Mouse (Mus musculus) limb, embryonic 10.5 days (tissue): Measurements from ENCODE around the gene Ermap. TPM values are rescaled to one million over a fixed set of nuclear protein-coding genes. Genes with fewer than 3 reads are reported as not detected.

ENCODE experiments used
- DNase-seq: peaks from one replicate; pipeline ENCODE4 v3.0.0-alpha.2; 2017; ENCODE audit warnings: low spot score
- H3K27ac ChIP-seq: fragments of 300-500 bp; sonication (generic); 2 replicates; pipeline ENCODE4 v1.5.1; 2016; ENCODE audit warnings: mild to moderate bottlenecking
- H3K27me3 ChIP-seq: fragments of 300-500 bp; sonication (generic); 2 replicates; pipeline ENCODE4 v1.6.1; 2016; ENCODE audit warnings: low read depth, mild to moderate bottlenecking; ENCODE audit not compliant: poor library complexity, severe bottlenecking
- H3K36me3 ChIP-seq: fragments of 300-500 bp; sonication (generic); 2 replicates; pipeline ENCODE4 v1.6.1; 2016; ENCODE audit warnings: mild to moderate bottlenecking, moderate library complexity
- H3K4me1 ChIP-seq: fragments of 300-500 bp; sonication (generic); 2 replicates; pipeline ENCODE4 v1.6.1; 2016
- H3K4me3 ChIP-seq: fragments of 300-500 bp; sonication (generic); 2 replicates; pipeline ENCODE4 v1.5.1; 2016; ENCODE audit warnings: mild to moderate bottlenecking, moderate library complexity
- H3K9me3 ChIP-seq: fragments of 300-500 bp; sonication (generic); replicated peaks from 2 replicates; pipeline ENCODE4 v1.6.1; 2016; ENCODE audit warnings: mild to moderate bottlenecking
- WGBS: fragments of 180-500 bp; shearing (Covaris S2); methylation state at CpG from one replicate; pipeline ENCODE4 v1.1.7; 2016; 5-methylcytosine and 5-hydroxymethylcytosine counted together
- polyA plus RNA-seq: library from polyadenylated mRNA; unstranded; fragments of >200 nt; fragmentation: Nextera tagmentation; extraction: Ambion mirVana; gene quantifications from 2 replicates; pipeline ENCODE4 v1.2.1, GENCODE M21; 2016

The Ermap gene
- polyA plus RNA-seq = 6.8 and 7.7 TPM in 2 replicates

DNA sequence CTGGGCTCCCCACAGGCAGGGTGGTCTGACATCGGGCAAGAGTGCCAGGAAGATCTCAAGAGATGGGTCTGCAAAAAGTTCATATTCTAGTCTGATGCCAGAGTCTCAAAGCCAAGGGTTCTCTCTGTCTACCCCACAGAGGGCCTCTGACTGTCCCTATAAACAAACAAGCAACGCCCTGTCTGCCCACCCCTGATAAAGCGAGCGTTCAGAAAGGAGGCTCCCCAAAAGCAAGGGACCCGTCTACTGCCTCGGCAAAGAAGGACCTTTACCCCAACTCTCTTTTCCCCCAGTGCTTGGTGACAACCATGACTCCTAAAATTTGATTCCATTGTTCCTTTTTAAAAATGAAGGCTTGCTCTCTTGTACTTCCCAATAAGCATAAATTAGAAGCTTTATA lies at the start of gene Ermap:
TSS of gene Ermap (minus strand) at position 148 of the 400 bp plus-strand sequence.
- no peak within 1 kb of the TSS for H3K27ac ChIP-seq

DNA sequence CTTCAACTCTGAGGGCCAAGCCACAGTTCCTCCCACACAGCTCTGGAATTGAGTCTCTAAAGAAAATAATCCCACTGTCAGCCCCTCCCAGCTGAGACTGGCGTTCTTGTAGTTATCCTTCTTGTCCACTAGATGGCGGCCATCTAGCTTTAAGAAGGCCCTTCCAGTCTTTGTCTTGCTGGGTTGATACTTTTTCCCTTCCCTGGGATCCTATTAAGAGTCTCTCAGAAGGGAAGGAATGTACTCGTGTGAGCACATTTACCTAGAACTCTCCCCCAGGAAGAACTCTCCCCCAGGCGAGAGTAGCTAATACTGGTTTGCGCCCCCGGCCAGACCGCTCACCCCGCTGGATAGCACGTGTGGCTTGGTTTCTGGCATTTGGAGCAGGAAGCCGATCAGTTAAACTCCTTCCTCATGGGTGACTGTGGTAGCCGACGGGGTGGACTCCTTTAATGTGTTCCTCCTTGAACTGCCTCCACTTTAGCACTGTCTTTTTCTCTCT lies 49.4 kb upstream of the Ermap start:
- Histone ChIP-seq H3K4me1 (peaks cover 8% of the 10 kb centered on the region; the same call in 1 of the 2 replicates), H3K36me3 (peaks cover 42% of the 10 kb centered on the region)

More for the DNA sequence above, at the start of gene Ermap:
- H3K4me1 ChIP-seq = no peaks in the 10 kb centered on the region
- no peak within 1 kb of the TSS for H3K4me3 ChIP-seq
- DNase-seq = no peak
- WGBS = 76% methylated on average over 6 of the region's 6 CpGs
- no peaks in the 10 kb centered on the region for H3K9me3 ChIP-seq
- H3K27me3 ChIP-seq = 0 out of 2 replicates have a peak, but pooled peaks cover 3% of the 10 kb centered on the region
- H3K36me3 ChIP-seq = no peaks in the 10 kb centered on the region

DNA sequence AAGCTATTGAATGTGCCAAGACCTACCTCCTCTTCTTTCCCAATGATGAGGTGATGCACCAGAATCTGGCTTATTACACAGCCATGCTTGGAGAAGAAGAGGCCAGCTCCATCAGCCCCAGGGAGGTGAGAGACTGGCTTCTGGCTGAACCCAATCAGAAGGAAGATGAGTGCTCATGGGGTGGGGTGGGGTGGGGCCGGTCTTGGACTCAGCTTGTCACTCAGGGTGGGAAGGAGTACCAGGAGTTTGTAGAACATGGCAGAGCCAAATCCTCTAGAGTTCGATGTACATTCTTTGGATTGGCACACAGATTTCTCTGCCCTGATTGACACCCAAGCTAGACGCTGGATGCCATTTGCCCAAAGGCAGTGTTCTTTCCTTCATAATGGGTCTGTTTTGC lies 48.9 kb upstream of the Ermap start:
- Histone ChIP-seq H3K9me3 (no peaks in the 10 kb centered on the region), H3K36me3 (peaks cover 36% of the 10 kb centered on the region), H3K4me3 (no peak overlapping the region), H3K27me3 (no peaks in the 10 kb centered on the region), H3K4me1 (peaks cover 14% of the 10 kb centered on the region; the same call in 1 of the 2 replicates), H3K27ac (no peak overlapping the region)
- DNase-seq = no peak
- 82% methylated on average over 3 of the region's 3 CpGs for WGBS

More for the DNA sequence above, 49.4 kb upstream of the Ermap start:
- H3K9me3 ChIP-seq = no peaks in the 10 kb centered on the region
- H3K27ac ChIP-seq = peak overlapping the region; percentile 81
- DNase-seq = peak; percentile 52
- no peak overlapping the region for H3K4me3 ChIP-seq
- no peaks in the 10 kb centered on the region for H3K27me3 ChIP-seq
- WGBS = 43% methylated on average over 12 of the region's 12 CpGs

DNA sequence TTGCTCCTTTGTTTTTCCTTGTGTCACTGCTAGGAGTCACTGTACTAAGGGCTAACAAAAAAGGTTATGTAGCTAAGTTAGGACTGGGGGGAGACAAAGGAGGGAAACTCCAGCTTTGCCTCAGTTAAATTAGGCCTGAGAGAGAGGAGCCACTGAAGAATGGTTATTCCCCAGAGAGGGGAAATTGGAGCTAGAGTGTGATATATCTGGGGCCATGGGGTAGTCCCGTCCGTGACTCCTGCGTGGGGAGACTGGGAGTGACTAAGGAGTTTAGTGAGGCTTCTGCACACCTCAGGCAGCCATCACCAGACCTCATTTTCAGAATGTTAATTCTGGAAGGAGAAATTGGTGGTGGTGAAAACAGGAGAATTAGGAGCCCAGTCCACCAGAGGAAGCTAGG lies 44.5 kb upstream of the Ermap start:
- Histone ChIP-seq H3K9me3 (no peaks in the 10 kb centered on the region), H3K36me3 (peaks cover 17% of the 10 kb centered on the region), H3K4me1 (peaks cover 28% of the 10 kb centered on the region), H3K27me3 (no peaks in the 10 kb centered on the region), H3K4me3 (peak overlapping the region; percentile 91; the same call in 1 of the 2 replicates), H3K27ac (no peak overlapping the region)
- WGBS = 84% methylated on average over 3 of the region's 3 CpGs
- no peak for DNase-seq

DNA sequence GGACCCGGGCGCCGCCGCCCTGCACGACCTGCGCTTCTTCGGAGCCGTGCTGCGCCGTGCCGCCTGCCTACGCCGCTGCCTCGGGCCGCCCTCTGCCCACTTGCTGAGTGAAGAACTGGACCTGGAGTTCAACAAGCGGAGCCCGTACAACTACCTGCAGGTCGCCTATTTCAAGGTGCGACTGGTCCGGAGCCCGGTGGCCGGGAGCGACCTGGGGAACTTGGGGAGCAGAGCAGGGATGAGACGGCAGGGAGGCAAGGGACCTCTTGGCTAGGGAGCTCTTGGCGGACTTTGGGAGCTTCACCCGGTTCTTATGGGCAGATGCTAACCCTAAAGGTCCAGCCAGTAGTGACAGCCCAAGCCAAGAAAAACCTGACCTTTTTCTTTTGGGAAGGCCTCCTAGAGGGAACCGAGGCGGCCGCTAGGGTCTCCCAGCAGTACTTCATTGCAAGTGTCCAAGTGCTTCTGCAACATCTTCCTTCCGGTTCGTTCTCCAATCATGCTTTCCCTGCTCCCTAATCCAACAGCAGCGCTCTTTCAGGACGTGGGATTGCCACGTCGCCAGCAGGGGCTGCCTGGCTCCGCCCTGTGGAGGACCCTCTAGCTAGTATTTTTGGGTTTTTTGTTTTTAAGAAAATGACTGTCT lies 43.6 kb upstream of the Ermap start:
- peak; percentile 66 for DNase-seq
- Histone ChIP-seq H3K9me3 (no peaks in the 10 kb centered on the region), H3K4me1 (peaks cover 27% of the 10 kb centered on the region), H3K36me3 (peaks cover 22% of the 10 kb centered on the region), H3K4me3 (peak overlapping the region; percentile 91), H3K27me3 (no peaks in the 10 kb centered on the region), H3K27ac (peak overlapping the region; percentile 87)
- WGBS = under 1% methylated on average over 36 of the region's 36 CpGs

DNA sequence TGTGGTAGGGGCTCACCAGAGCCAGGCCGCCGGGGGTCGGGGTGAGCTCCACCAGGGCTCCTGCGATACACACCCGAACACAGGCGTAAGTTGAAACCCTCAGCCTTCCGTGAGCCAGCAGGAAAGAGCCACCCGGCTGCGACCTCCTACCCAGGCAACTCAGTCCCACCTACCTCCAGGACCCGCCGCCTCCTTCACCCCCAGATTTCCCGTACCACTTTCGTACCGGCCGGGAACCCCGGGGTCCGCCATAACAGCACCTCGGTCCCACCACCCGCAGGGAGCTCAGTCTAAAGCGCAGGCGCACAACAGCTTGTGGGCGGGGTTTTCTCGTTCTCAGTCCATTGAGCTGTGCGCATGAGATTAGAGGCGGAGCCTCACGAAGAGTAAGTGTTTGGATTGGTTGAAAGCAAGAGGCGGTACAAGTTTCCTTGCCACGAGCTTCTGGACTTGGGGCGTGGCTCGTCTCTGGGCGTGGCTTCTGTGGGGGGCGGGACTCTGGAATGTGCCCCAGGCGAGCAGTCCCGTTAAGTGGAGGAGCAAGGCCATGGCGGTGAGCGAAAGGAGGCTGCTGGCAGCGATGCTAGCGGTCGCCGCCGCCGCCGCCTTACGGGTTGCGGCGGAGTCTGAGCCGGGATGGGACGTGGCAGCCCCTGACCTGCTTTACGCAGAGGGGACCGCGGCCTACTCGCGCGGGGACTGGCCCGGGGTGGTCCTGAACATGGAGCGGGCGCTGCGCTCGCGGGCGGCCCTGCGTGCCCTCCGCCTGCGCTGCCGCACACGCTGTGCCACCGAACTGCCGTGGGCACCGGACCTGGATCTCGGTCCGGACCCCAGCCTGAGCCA lies 42.8 kb upstream of the Ermap start, which contains the start of the genes AU022252 and P3h1:
TSS of gene AU022252 (minus strand) at position 303 of the 846 bp plus-strand sequence.
TSS of gene P3h1 (plus strand) at position 506 of the 846 bp plus-strand sequence.
- under 1% methylated on average over 62 of the region's 71 CpGs for WGBS
- Histone ChIP-seq H3K27ac (peak within 1 kb of the TSS; percentile 87), H3K9me3 (no peaks in the 10 kb centered on the region), H3K36me3 (peaks cover 24% of the 10 kb centered on the region), H3K27me3 (no peaks in the 10 kb centered on the region), H3K4me3 (peak within 1 kb of the TSS; percentile 91), H3K4me1 (peaks cover 27% of the 10 kb centered on the region)
- peak; percentile 97 for DNase-seq

DNA sequence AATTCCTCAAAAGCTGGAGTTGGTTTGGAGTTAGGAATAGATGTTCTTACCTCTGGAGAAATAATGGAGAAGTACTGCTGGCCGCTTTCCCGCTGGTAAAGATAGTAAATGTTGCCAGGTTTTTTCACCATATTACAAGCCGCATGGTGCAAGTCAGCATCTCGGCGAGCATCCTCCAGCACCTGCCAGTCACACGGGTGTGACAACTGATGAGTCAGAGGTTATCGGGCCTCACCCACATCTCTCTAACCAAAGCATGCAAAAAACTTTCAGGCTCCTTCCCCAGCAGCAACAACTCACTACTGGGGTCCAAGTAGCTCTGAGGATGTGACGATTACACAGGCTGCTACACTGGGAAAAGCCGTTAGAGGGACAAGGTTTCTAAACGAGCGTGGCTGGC lies 36.9 kb upstream of the Ermap start:
- Histone ChIP-seq H3K36me3 (peaks cover 67% of the 10 kb centered on the region), H3K4me1 (peaks cover 5% of the 10 kb centered on the region)
- 93% methylated on average over 11 of the region's 11 CpGs for WGBS

DNA sequence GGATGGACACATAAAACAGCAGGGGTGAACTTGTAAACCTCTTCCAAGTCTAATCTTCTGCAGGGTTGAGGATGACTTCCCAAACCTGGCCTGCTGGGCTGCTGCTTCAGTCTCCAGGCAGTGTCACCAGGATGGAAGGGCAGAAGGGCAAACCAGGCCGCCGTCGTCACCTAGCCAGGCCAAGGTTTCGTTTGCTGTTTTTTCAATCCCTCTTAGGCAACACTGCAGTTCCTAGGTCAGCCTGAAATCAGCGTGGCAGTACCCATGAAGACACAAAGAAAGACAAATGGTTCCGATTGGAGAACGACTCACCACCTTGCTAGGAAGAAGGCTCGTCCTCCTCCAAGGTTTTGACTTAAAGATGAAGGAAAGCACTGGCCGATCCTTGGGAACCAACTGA lies 35.9 kb upstream of the Ermap start:
- WGBS = 91% methylated on average over 9 of the region's 9 CpGs
- no peak overlapping the region for H3K27ac ChIP-seq
- no peaks in the 10 kb centered on the region for H3K4me1 ChIP-seq

More for the DNA sequence above, 36.9 kb upstream of the Ermap start:
- no peak for DNase-seq
- no peak overlapping the region for H3K27ac ChIP-seq
- H3K9me3 ChIP-seq = no peaks in the 10 kb centered on the region
- H3K27me3 ChIP-seq = no peaks in the 10 kb centered on the region
- H3K4me3 ChIP-seq = no peak overlapping the region

DNA sequence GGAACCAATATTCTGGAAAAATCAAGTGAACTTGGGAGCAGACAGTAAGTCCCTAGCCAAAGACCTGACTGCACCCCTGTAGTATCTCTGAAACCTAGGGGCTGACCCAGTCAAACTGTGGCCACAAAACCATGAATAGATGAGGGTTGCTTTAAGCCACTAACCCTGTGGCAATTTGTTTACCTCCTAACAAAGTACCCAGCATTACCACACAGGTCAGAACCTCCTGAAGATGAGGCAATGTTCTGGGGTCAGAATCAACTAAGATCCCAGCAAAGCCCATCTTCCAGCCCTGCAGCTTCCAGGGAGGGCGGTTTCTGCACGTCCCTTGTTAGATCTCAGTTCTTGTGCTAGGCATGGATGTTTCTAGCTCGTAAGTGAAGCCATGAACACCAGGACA lies 34.7 kb upstream of the Ermap start:
- no peaks in the 10 kb centered on the region for H3K4me1 ChIP-seq
- peaks cover 65% of the 10 kb centered on the region for H3K36me3 ChIP-seq
- WGBS = 94% methylated on average over 3 of the region's 3 CpGs
- no peak overlapping the region for H3K4me3 ChIP-seq
- no peaks in the 10 kb centered on the region for H3K27me3 ChIP-seq
- no peak overlapping the region for H3K27ac ChIP-seq
- no peak for DNase-seq
- H3K9me3 ChIP-seq = no peaks in the 10 kb centered on the region

More for the DNA sequence above, 35.9 kb upstream of the Ermap start:
- Histone ChIP-seq H3K36me3 (peaks cover 67% of the 10 kb centered on the region), H3K27me3 (no peaks in the 10 kb centered on the region), H3K9me3 (no peaks in the 10 kb centered on the region), H3K4me3 (no peak overlapping the region)
- no peak for DNase-seq

DNA sequence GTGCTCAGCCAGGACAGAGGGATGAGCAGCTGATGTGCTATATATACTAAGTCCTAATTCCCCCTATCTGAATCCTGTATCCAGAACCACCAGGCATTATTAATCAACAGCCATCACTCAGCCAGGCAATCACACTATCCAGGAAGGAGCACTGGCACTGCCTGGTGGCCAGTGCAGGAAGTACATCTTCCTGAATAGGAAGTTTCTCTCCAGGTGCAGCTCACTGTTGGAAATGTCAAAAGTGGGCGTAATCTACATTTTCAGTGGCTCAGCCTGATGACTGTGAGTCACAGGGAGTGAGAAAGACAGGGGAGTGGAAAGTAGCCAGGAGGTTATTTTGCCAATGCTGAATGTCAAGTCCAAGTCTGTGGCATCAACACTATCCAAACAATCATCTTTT lies 33.9 kb upstream of the Ermap start:
- Histone ChIP-seq H3K9me3 (no peaks in the 10 kb centered on the region), H3K4me1 (no peaks in the 10 kb centered on the region), H3K36me3 (peaks cover 61% of the 10 kb centered on the region), H3K4me3 (no peak overlapping the region), H3K27ac (no peak overlapping the region), H3K27me3 (no peaks in the 10 kb centered on the region)
- no peak for DNase-seq
- 92% methylated on average over 1 of the region's 1 CpGs for WGBS

DNA sequence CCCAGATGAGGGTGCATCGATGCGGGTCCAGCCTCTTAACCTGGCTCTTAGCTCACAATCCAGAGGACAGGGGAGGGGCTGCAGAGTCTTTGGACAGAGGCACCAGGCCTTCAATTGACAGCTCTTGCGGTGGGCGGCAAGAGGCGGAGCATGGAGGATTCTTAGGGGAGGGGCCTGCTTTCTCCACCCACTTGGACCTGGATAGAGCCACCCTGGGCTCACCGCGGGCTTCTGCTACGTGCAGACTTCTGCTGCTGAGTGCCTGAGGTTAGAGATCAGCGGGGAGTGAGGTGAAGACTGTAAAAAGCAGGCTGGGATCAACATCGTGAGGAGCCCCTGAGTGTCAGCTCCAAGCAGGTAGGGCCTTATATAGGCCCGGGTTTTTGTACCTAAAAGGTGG lies 28.4 kb upstream of the Ermap start, which contains the start of gene Tmem269:
TSS of gene Tmem269 (minus strand) at position 49 of the 400 bp plus-strand sequence.
- Histone ChIP-seq H3K9me3 (no peaks in the 10 kb centered on the region), H3K27me3 (0 out of 2 replicates have a peak, but pooled peaks cover 11% of the 10 kb centered on the region), H3K36me3 (peaks cover 7% of the 10 kb centered on the region), H3K27ac (no peak within 1 kb of the TSS), H3K4me3 (no peak within 1 kb of the TSS), H3K4me1 (peaks cover 6% of the 10 kb centered on the region)
- 14% methylated on average over 11 of the region's 11 CpGs for WGBS
- no peak for DNase-seq

DNA sequence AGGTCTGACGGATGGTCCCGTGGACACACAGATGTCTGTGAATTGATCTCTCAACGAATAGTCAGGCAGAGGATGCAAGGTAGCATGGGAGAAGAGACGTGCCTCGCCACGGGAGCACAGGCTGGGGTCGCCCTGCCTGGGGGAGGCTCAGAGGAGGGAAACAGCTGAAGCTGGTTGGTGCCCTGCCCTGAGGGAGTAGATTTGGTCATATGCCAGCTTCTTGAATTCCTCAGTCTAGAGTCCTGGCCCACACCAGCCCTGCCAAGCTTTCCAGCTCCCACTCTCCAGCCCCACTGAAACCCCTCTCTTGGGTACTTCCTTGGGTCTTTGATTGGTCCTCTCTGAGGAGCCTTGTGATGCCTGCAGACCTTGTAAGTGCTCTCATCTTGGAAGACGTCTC lies 26.9 kb upstream of the Ermap start:
- H3K27ac ChIP-seq = no peak overlapping the region
- peaks cover 6% of the 10 kb centered on the region for H3K4me1 ChIP-seq
- 87% methylated on average over 8 of the region's 8 CpGs for WGBS
- H3K4me3 ChIP-seq = no peak overlapping the region
- no peaks in the 10 kb centered on the region for H3K9me3 ChIP-seq
- H3K27me3 ChIP-seq = 0 out of 2 replicates have a peak, but pooled peaks cover 11% of the 10 kb centered on the region
- no peaks in the 10 kb centered on the region for H3K36me3 ChIP-seq
- no peak for DNase-seq
